Mouse (Mus musculus): ENCODE measurements around the gene Chchd2.

DNA sequence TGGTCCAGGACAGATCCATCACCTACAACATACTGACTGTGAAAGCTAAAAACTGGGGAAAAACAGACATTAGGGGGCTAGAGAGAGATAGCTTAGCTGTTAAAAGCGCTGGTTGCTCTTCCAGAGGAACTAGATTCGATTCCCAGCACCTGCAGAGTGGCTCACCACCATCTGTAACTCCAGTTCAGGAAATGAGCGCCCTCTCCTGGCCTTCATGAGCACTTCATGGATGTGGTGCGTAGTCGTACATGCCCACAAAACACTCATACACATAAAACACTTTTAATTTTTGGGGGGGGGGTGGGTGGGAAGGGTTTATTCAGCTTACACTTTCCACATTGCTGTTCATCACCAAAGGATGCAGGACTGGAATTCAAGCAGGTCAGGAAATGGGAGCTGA lies 30.9 kb downstream of the Chchd2 start:
- TF ChIP-seq CTCF (conservative IDR thresholded peaks at IDR 0.05; ENCODE audit: insufficient read depth, insufficient read length, low read depth, low read length) (no peak), POLR2A (IDR thresholded peaks at IDR 0.05; ENCODE audit: low read depth, low read length) (no peak)

All from kidney, adult 2 months (tissue).